Mouse (Mus musculus): Measurements from ENCODE around the gene C1qtnf5. TPM values are rescaled to one million over a fixed set of nuclear protein-coding genes. Genes with fewer than 3 reads are reported as not detected.

The C1qtnf5 gene
- total RNA-seq, 1 experiment from 2014 or later = not detected

DNA sequence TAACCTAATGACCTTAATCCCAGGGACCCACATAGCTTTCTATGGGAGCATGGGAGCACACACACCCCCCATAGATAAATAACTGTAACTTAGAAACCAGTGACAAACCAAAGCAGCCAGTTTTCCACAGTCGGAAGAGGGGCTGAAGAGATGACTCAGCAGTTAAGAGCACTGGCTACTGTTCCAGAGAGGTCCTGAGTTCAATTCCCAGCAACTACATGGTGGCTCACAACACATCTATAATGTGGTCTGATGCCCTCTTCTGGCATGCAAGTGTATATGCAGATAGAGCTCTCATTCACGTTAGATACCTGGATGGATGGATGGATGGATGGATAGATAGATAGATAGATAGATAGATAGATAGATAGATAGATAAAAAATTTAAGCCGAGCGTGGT lies 9.1 kb downstream of the C1qtnf5 start:
- no peak for ATAC-seq (replicated peaks in 1 of 2; ENCODE audit: insufficient read depth in 1 of 2, low FRiP score in 2 of 2, low TSS enrichment in 1 of 2, low read depth in 1 of 2, poor library complexity in 2 of 2, severe bottlenecking in 2 of 2)

- 0 out of 4 replicates have a peak, but pooled peaks of 1 of the 2 experiments have one; percentile 42 for ATAC-seq (replicated peaks in 1 of 2; ENCODE audit: insufficient read depth in 1 of 2, low FRiP score in 2 of 2, low TSS enrichment in 1 of 2, low read depth in 1 of 2, poor library complexity in 2 of 2, severe bottlenecking in 2 of 2)
Observed at GRCm38 (mm10) chr9:44119011-44119410, 12.0 kb downstream of the C1qtnf5 start.

DNA sequence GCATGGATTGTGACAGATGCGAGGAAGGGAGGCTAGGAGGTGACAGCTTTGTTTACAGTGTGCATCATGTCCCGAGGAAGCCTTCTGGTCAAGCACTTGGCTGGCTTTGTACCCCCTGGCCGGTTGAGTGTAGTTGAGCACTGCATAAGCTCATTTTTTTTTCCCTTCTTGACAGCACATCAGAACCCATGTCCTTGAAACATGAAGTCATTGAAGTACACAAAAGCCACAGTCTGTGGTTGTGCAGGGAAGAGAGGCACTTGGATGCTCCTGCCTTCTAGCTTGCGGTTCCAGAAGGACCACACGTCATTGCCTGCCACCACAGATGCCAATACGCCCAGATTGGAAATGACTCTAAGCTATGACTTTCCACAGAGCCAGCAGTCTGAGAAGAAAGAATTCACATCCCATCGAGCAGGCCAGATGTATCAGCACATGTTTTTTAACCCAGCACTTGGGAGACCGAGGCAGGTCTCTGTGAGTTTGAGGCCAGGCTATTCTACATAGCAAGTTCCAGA lies 13.0 kb downstream of the C1qtnf5 start:
- no peak for ATAC-seq (replicated peaks in 1 of 2; ENCODE audit: insufficient read depth in 1 of 2, low FRiP score in 2 of 2, low TSS enrichment in 1 of 2, low read depth in 1 of 2, poor library complexity in 2 of 2, severe bottlenecking in 2 of 2)

DNA sequence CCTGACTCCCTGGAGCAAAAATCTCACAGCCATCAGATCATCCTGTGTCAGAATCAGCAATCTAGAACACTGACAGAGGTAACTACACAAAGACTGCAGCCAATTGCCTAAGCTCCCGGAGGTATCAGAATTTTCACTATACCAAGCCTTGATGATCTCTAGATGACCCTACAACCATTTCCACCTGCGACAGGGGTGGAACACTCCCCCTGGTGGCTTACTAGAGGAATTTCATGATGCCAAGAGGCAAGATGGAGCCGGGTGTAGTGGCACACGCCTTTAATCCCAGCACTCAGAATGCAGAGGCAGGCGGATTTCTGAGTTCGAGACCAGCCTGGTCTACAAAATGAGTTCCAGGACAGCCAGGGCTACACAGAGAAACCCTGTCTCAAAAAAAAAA lies 17.3 kb downstream of the C1qtnf5 start:
- 0 out of 4 replicates have a peak, but pooled peaks of 1 of the 2 experiments have one; percentile 42 for ATAC-seq (replicated peaks in 1 of 2; ENCODE audit: insufficient read depth in 1 of 2, low FRiP score in 2 of 2, low TSS enrichment in 1 of 2, low read depth in 1 of 2, poor library complexity in 2 of 2, severe bottlenecking in 2 of 2)

GRCm38 (mm10) chr9:44125026-44125425 lies 18.0 kb downstream of the C1qtnf5 start:
- no peak for ATAC-seq (replicated peaks in 1 of 2; ENCODE audit: insufficient read depth in 1 of 2, low FRiP score in 2 of 2, low TSS enrichment in 1 of 2, low read depth in 1 of 2, poor library complexity in 2 of 2, severe bottlenecking in 2 of 2)

GRCm38 (mm10) chr9:44125546-44126428 lies 18.7 kb downstream of the C1qtnf5 start:
- ATAC-seq (replicated peaks in 1 of 2; ENCODE audit: insufficient read depth in 1 of 2, low FRiP score in 2 of 2, low TSS enrichment in 1 of 2, low read depth in 1 of 2, poor library complexity in 2 of 2, severe bottlenecking in 2 of 2) = peak; percentile 53 to 81; a peak in 2 of 4 replicates

DNA sequence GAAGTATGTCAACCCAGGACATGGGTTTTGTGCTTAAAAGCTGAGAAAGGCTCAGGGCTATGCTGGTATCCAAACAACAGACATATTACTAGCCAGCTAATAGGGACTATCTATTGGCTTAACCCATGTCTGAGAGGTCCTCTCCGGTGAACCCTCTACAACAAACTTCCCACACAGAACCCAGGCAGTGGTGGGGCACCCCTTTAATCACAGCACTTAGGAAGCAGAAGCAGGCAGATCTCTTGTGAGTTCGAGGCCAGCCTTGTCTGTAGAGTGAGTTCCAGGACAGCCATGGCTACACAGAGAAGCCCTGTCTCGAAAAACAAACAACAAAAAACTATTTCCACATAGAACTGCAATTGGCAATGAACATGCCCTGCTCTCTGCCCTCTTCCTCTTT lies 19.7 kb downstream of the C1qtnf5 start:
- no peak; a peak in 1 of 4 replicates for ATAC-seq (replicated peaks in 1 of 2; ENCODE audit: insufficient read depth in 1 of 2, low FRiP score in 2 of 2, low TSS enrichment in 1 of 2, low read depth in 1 of 2, poor library complexity in 2 of 2, severe bottlenecking in 2 of 2)

DNA sequence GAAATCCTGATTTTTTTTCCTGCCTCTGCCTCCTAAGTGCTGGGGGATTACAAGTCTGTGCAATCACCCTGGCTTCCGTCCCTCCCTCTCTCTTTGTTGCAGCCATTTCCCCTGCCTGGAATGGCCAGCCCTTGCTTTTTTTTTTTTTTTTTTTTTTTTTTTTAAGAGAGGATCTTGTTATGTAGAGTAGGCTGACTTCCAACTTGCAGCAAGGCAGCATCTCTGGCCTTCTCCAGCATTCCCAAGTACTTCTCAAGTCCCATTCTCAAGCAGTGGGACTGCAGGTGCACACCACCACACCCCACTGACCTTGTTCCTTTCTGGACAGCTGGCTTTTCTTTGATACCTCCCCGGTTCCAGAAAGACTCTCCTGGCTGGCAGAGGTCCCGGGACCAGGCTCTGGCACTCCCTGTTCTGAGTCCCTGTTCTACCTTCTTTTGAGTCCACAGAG lies 20.3 kb downstream of the C1qtnf5 start:
- no peak for ATAC-seq (replicated peaks in 1 of 2; ENCODE audit: insufficient read depth in 1 of 2, low FRiP score in 2 of 2, low TSS enrichment in 1 of 2, low read depth in 1 of 2, poor library complexity in 2 of 2, severe bottlenecking in 2 of 2)

DNA sequence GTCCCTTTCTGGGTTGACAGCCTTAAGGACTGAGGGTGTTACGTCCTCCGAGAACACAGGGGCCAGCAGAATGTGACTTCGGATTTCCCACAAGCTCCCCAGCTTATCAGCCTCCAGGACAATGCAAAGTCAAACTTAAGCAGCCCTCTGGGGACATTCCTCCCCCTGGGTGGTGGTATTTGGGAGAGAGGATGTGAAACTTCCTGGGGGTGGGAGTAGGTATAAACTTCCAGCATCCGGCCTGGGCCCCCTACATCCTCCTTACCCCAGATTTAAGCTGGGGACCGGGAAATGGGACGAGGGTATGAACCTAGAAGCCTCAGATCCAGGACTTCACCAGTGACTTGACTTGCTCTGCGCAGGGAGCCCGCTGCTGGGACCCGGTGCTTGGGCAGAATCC lies 22.6 kb downstream of the C1qtnf5 start:
- no peak for ATAC-seq (replicated peaks in 1 of 2; ENCODE audit: insufficient read depth in 1 of 2, low FRiP score in 2 of 2, low TSS enrichment in 1 of 2, low read depth in 1 of 2, poor library complexity in 2 of 2, severe bottlenecking in 2 of 2)

DNA sequence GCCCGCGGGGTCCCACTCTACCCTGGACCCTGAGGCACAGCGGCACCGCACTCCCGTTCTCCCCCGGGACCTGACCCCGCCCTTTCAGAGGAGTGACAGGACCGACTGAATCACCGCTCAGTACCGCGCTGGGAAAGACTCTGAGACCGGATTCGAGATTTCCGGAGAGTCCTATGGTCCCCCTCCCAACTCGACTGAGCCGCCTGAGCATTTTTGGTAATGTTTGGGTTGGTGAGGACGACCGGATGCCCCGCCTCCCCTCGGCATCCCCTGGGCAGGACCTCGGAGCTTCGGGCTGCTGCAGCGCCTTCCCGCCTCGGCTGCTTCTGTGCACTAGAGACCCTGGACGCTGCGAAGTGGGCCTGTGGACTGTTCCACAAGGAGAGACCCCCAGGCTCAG lies 23.0 kb downstream of the C1qtnf5 start:
- peak; percentile 39 to 70 for ATAC-seq (replicated peaks in 1 of 2; ENCODE audit: insufficient read depth in 1 of 2, low FRiP score in 2 of 2, low TSS enrichment in 1 of 2, low read depth in 1 of 2, poor library complexity in 2 of 2, severe bottlenecking in 2 of 2)

DNA sequence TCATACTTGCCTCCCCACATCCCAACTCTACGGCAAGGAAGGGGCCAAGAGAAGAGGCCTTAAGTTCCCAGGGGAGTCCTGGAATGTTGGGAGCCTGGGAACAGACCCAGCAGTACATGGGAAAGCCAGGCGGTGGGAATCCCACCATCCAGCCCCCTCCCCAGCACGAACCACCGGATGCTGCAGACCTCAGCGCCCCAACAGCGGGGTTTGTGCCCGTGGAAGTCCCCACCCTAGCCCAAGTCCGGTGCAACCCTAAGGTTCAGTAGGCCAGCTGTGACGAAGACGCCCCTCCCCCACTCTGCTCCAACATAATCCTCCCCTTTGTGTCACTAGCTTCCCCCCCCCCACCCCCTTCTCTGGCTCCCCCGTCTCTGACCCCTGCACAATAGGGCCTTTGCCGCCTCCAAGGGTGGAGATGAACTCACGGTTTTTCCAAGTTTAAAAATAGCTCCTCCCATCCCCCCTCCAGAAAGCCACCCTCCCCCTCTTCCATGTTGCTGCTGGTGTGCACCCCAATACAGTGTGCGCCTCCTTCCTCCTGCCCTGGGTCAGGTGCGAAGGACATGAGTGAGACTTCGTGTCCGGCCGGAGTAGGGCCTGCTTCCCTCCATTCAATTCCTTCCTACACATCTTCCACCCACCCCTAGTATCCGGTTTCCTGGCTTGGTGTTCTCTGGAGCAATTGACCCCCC lies 23.7 kb downstream of the C1qtnf5 start:
- no peak for ATAC-seq (replicated peaks in 1 of 2; ENCODE audit: insufficient read depth in 1 of 2, low FRiP score in 2 of 2, low TSS enrichment in 1 of 2, low read depth in 1 of 2, poor library complexity in 2 of 2, severe bottlenecking in 2 of 2)

DNA sequence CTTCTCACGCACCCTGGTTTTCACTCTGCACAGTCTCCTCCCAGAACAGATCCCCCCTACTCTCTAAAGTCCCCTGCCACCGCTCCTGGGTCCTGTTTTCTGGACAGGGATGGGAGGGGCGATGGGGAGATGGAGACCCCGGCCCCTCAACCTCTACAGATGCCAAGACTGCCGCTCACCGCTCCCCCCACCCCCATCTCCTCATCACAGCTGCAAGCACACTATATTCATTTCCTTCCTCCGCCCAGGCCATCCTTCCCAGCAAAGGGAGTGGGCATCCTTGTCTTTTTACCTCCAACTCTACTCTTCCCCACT lies 24.2 kb downstream of the C1qtnf5 start:
- ATAC-seq (replicated peaks in 1 of 2; ENCODE audit: insufficient read depth in 1 of 2, low FRiP score in 2 of 2, low TSS enrichment in 1 of 2, low read depth in 1 of 2, poor library complexity in 2 of 2, severe bottlenecking in 2 of 2) = no peak

DNA sequence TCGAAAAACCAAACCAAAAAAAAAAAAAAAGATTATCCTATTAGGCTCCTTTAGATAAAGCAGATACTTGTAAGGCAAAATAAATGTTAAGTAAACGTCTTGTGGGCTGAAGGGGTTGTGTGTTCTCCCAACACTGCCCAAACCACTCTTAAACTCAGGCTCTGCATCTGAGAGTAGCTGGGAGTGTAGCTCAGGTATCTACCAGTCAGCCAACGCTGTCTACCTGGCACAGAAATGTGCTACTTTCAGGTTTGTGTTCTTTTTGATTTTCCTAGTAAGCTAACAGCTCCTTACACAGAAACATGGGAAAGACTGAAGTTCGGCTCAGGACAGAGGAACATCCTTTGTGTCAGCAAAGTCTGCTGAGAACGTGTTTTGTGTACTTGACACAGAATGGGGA lies 25.2 kb downstream of the C1qtnf5 start:
- no peak for ATAC-seq (replicated peaks in 1 of 2; ENCODE audit: insufficient read depth in 1 of 2, low FRiP score in 2 of 2, low TSS enrichment in 1 of 2, low read depth in 1 of 2, poor library complexity in 2 of 2, severe bottlenecking in 2 of 2)

DNA sequence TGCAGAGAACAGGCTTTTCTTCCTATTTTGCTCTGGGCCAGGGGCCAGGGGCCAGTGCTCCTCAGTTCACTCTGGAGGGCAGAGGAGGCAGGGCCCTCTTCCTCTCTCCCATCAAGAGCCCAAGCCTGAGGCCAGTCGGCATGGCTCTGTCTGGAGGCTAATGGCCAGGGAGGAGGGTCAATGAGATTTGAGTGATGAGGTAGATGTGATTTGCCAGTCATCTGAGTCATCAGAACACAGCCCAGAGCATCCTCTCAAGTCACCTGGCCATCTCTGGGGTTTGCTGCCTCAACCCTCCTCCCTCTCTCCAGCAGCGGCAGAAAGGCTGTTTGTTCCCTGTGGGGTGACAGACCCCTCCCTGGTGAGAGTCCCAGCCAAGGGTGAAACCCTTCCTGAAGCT lies 26.2 kb downstream of the C1qtnf5 start:
- ATAC-seq (replicated peaks in 1 of 2; ENCODE audit: insufficient read depth in 1 of 2, low FRiP score in 2 of 2, low TSS enrichment in 1 of 2, low read depth in 1 of 2, poor library complexity in 2 of 2, severe bottlenecking in 2 of 2) = no peak

- ATAC-seq (replicated peaks in 1 of 2; ENCODE audit: insufficient read depth in 1 of 2, low FRiP score in 2 of 2, low TSS enrichment in 1 of 2, low read depth in 1 of 2, poor library complexity in 2 of 2, severe bottlenecking in 2 of 2) = no peak
Observed at GRCm38 (mm10) chr9:44134101-44134850, 27.2 kb downstream of the C1qtnf5 start, which contains the start of gene Mcam. Gene Mcam (plus strand): TSS chr9:44134469.

DNA sequence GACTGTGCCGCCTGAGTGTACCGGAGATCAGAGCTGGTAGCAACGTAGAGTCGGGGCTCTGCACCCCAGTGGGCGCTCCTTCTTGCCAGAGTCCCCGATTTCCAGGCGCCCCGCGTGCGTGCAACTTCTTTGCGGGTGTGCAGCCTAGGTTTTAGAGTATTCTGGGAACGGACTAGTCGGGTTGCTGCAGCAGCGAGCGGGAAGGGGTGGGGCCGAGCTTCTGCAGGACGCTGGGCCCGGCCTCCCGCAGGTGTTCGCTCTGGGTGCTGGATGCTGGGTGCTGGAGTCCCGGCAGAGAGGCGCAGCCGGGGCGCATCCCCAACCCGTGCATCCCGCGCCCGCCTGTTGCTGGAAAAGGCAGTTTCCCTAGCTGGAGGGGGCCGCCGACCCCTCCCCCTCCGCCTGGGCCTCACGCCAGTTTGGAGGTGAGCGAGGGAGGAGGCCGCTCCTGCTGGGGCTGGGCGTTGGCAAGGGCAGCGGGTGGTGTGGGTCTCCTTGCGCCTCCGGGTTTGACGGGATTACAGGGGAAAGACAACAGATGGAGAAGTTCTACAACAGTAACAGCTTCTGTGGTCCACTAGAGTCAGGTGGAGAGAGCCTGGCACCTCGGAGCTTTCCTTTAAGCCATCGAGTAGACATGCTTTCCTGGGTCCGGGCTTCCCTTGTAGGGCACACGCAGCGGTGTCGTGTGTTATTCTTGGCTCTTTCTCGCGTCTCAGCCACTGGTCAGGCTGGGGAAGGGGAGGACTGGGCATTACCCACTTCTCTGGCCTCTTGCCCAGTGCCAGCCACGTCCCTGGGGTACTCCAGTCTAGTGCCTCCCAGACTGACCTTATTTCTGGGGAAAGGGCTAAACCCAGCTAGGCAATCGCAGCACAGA lies 28.0 kb downstream of the C1qtnf5 start:
- 0 out of 4 replicates have a peak, but pooled peaks of 1 of the 2 experiments have one; percentile 15 for ATAC-seq (replicated peaks in 1 of 2; ENCODE audit: insufficient read depth in 1 of 2, low FRiP score in 2 of 2, low TSS enrichment in 1 of 2, low read depth in 1 of 2, poor library complexity in 2 of 2, severe bottlenecking in 2 of 2)
